ENCODE assay signal across 10 mouse cellular contexts in the genomic region with DNA sequence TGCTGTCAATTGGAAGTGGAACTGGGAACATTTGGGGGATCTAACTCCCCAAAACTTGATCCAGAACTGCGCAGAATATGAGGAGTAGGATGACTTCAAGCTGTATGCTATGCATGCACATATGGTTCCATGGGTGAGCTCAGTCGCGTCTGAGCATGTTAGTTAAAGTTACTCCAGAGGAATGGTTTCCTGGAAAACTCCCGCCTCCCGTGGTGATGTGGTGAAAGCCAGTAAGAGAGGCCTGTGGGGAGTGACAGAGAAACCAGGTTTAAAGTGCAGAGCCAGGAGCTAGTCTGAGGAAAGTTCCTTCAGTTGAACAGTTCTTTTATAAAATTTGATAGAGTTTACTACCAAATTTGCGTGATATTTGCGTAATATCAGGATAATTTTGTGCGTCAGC.
"Had no signal": no experiment of that assay in that cellular context is flagged by ENCODE, and none has a peak within 500 bp of the region (broad histone marks: within the 10 kb centered on the region; RNA-seq: fewer than 3 reads in every experiment).

No protein-coding gene starts in this region.

- H3K9ac ChIP-seq: kidney, embryonic 15.5 days; liver, embryonic 14.5 days; neural tube, embryonic 12.5 days had no signal

- DNase-seq: kidney, adult 11 months; kidney, postnatal 14 days; layer of hippocampus, postnatal 36 days; lung, adult 18-20 months; midbrain, embryonic 14.5 days; thymus, postnatal 4 days had no signal

- H3K36me3 ChIP-seq: kidney, embryonic 15.5 days; neural tube, embryonic 12.5 days had no signal

- H3K4me3 ChIP-seq: kidney, embryonic 15.5 days; neural tube, embryonic 12.5 days had no signal

- H3K27ac ChIP-seq: kidney, embryonic 15.5 days; liver, embryonic 14.5 days; neural tube, embryonic 12.5 days; stomach, postnatal 0 days had no signal

- H3K9me3 ChIP-seq: kidney, embryonic 15.5 days; neural tube, embryonic 12.5 days had no signal

- H3K4me2 ChIP-seq: kidney, embryonic 15.5 days; neural tube, embryonic 12.5 days had no signal

- H3K27me3 ChIP-seq: kidney, embryonic 15.5 days; neural tube, embryonic 12.5 days had no signal
